Mouse (Mus musculus) erythroblast, embryonic 14.5 days (primary cell): Measurements from ENCODE around the gene Grid1.

Experiments used
- GATA1 ChIP-seq: IDR thresholded peaks from 2 replicates; pipeline ENCODE4 v1.6.1; 2012; ENCODE audit warnings: low read length, inconsistent platforms, mixed read lengths
- TAL1 ChIP-seq: IDR thresholded peaks from 3 replicates; pipeline ENCODE4 v1.6.1; 2012; ENCODE audit warnings: low read length, inconsistent platforms, mixed read lengths

GRCm38 (mm10) chr14:34963616-34964168, 143.8 kb downstream of the Grid1 start:
- TF ChIP-seq TAL1 (no peak), GATA1 (no peak)
